Mouse (Mus musculus): ENCODE measurements around the gene Apcs. TPM values are rescaled to one million over a fixed set of nuclear protein-coding genes. Genes with fewer than 3 reads are reported as not detected.

Apcs gene
- 0.19 and 0.36 TPM in 2 replicates for polyA plus RNA-seq (2015; fragmentation: Nextera tagmentation; extraction: Ambion mirVana)

DNA sequence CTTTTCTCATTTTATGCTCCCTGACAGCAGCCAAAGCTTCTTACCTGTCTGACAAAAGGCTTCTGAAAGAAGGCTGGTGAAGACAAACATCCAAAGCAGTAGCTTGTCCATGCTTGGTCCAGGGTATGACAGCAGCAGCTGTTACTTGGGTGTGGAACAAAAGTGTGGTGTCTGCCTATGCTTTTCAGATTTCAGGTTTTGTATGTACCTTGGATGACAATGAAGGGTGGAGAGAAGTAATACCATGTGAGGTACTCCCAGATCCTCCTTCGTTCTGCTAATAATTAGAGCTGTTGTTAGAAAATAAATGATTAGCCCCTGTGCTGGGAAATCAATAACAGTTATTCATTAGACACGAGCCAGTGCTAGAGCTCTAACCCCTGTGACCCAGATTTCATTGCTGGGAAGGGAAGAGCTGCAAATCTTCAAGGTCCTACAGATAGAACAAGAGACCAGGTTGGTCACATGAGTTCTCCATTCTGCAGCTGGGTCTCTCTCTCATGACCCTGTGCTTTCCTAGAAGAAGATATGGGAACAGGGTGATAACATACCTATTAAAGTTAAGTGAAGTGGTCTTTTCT, at the start of gene Apcs:
Gene Apcs, minus strand, starts transcription at position 265 of the 581 bp plus-strand sequence.
- ATAC-seq: no peak
- H3K4me2 ChIP-seq (replicated peaks; ENCODE audit: low read depth, low read length): no peak within 1 kb of the TSS
- no peaks in the 10 kb centered on the region for H3K9me3 ChIP-seq (ENCODE audit: low read length)
- no peaks in the 10 kb centered on the region for H3K4me1 ChIP-seq (ENCODE audit: insufficient read depth, low read depth, low read length)
- H3K9ac ChIP-seq (replicated peaks; ENCODE audit: low read depth): no peak within 1 kb of the TSS
- H3K4me3 ChIP-seq (ENCODE audit: low read depth, low read length): no peak within 1 kb of the TSS
- H3K27me3 ChIP-seq (replicated peaks; ENCODE audit: insufficient read depth, low read length): no peaks in the 10 kb centered on the region
- TF ChIP-seq EP300 (IDR thresholded peaks at IDR 0.05): no peak
- TF ChIP-seq CTCF (IDR thresholded peaks at IDR 0.05): no peak
- WGBS: 52% methylated on average over 2 of the region's 2 CpGs
- DNase-seq (ENCODE audit: low spot score): no peak
- H3K36me3 ChIP-seq (ENCODE audit: insufficient read depth, low read length): no peaks in the 10 kb centered on the region
- H3K27ac ChIP-seq (ENCODE audit: low read length): no peak within 1 kb of the TSS

DNA sequence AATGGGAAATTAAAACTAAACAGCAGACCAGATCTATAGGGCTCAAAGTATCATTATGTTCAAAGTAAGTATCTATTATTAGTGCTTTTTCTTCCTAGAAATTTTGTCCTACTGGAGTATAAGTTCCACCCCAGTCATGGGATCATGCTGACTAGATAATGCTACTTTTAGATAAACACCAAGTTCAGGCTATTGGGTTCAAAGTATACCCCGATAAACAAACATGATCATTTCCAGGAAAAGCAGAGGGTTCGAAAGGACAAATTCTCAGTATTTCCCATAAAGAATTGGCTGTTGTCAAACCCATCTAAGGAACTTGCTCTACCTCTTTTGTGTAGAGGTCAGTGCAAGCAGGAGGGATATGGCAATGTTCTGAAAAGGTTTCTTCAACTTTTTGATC, 37.4 kb upstream of the Apcs start:
- no peak overlapping the region for H3K4me2 ChIP-seq (replicated peaks; ENCODE audit: low read depth, low read length)
- 84% methylated on average over 2 of the region's 2 CpGs for WGBS
- H3K4me3 ChIP-seq (ENCODE audit: low read depth, low read length): no peak overlapping the region
- DNase-seq (ENCODE audit: low spot score): no peak
- H3K4me1 ChIP-seq (ENCODE audit: insufficient read depth, low read depth, low read length): no peaks in the 10 kb centered on the region
- no peaks in the 10 kb centered on the region for H3K27me3 ChIP-seq (replicated peaks; ENCODE audit: insufficient read depth, low read length)
- TF ChIP-seq EP300 (IDR thresholded peaks at IDR 0.05): no peak
- H3K27ac ChIP-seq (ENCODE audit: low read length): no peak overlapping the region
- H3K9me3 ChIP-seq (ENCODE audit: low read length): no peaks in the 10 kb centered on the region
- no peak for ATAC-seq
- no peaks in the 10 kb centered on the region for H3K36me3 ChIP-seq (ENCODE audit: insufficient read depth, low read length)
- H3K9ac ChIP-seq (replicated peaks; ENCODE audit: low read depth): no peak overlapping the region

DNA sequence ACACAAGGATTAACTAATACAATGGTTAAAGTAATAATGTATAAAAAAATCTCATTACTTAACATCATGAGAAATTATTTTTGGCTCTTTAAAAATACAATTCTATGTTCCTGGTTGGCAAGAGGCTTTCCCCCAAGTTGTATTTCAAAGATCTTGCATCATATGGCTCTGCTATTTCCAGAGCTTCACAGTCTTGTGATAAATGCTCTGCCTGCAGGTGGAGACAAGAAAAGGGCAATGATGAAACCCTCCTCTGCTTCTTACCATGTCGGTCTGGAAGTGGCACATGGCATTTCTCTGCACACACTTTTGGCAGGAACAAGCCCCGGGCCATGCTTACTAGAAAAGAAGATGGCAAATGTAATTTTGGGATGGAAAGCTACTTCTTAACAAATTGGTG, 23.6 kb upstream of the Apcs start:
- no peak overlapping the region for H3K4me3 ChIP-seq (ENCODE audit: low read depth, low read length)
- no peak overlapping the region for H3K4me2 ChIP-seq (replicated peaks; ENCODE audit: low read depth, low read length)
- H3K4me1 ChIP-seq (ENCODE audit: insufficient read depth, low read depth, low read length): no peaks in the 10 kb centered on the region
- ATAC-seq (no peak), DNase-seq (ENCODE audit: low spot score) (no peak)
- no peak overlapping the region for H3K9ac ChIP-seq (replicated peaks; ENCODE audit: low read depth)
- no peaks in the 10 kb centered on the region for H3K27me3 ChIP-seq (replicated peaks; ENCODE audit: insufficient read depth, low read length)
- no peaks in the 10 kb centered on the region for H3K36me3 ChIP-seq (ENCODE audit: insufficient read depth, low read length)
- no peak overlapping the region for H3K27ac ChIP-seq (ENCODE audit: low read length)
- no peak for TF ChIP-seq CTCF (IDR thresholded peaks at IDR 0.05)
- TF ChIP-seq EP300 (IDR thresholded peaks at IDR 0.05): no peak
- 76% methylated on average over 2 of the region's 2 CpGs for WGBS
- no peaks in the 10 kb centered on the region for H3K9me3 ChIP-seq (ENCODE audit: low read length)

DNA sequence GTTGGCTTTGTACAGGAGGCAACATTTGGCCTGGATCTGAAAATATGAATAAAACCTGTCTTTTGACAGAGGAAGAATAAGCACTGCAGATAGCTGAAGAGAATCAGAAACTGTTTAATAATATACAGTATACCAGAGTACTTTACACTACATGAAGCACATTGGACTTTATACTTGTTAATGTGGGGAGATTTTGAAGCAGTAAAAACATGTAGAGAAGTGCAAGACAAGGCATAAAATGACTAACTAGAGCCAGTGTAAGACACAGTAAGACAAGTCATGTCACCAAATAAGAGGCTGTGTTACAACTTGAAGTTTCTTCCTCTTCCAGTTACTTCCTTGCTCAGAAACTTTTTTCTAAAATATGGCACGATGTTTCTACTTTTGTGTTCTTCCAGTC, 22.3 kb upstream of the Apcs start:
- Histone ChIP-seq H3K4me3 (ENCODE audit: low read depth, low read length) (no peak overlapping the region), H3K4me1 (ENCODE audit: insufficient read depth, low read depth, low read length) (no peaks in the 10 kb centered on the region), H3K9me3 (ENCODE audit: low read length) (no peaks in the 10 kb centered on the region), H3K9ac (replicated peaks; ENCODE audit: low read depth) (no peak overlapping the region), H3K36me3 (ENCODE audit: insufficient read depth, low read length) (no peaks in the 10 kb centered on the region), H3K27ac (ENCODE audit: low read length) (no peak overlapping the region), H3K27me3 (replicated peaks; ENCODE audit: insufficient read depth, low read length) (no peaks in the 10 kb centered on the region), H3K4me2 (replicated peaks; ENCODE audit: low read depth, low read length) (no peak overlapping the region)
- WGBS: 73% methylated on average over 1 of the region's 1 CpGs
- no peak for DNase-seq (ENCODE audit: low spot score)
- TF ChIP-seq EP300 (IDR thresholded peaks at IDR 0.05): no peak
- no peak for TF ChIP-seq CTCF (IDR thresholded peaks at IDR 0.05)
- no peak for ATAC-seq

DNA sequence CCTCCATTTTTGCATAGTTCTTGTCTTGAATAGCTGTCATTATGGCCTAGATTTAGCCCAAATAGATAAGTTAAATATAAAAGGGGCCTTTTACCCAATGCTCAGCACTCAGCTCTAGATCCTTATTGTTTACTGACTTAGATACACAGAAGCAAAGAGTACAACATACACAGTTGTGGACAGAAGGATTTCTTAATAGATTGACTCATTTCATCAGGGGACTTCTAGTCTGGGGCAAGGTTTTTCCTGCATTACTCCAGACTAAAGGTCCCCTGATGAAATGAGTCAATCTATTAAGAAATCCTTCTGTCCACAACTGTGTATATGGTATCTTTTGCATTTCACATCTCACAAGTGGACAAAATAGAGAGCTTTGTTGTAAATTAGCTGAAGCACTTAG, 8.5 kb upstream of the Apcs start:
- no peak for ATAC-seq
- Histone ChIP-seq H3K9ac (replicated peaks; ENCODE audit: low read depth) (no peak overlapping the region), H3K4me3 (ENCODE audit: low read depth, low read length) (no peak overlapping the region), H3K9me3 (ENCODE audit: low read length) (no peaks in the 10 kb centered on the region), H3K27ac (ENCODE audit: low read length) (no peak overlapping the region), H3K36me3 (ENCODE audit: insufficient read depth, low read length) (no peaks in the 10 kb centered on the region), H3K27me3 (replicated peaks; ENCODE audit: insufficient read depth, low read length) (no peaks in the 10 kb centered on the region), H3K4me1 (ENCODE audit: insufficient read depth, low read depth, low read length) (no peaks in the 10 kb centered on the region), H3K4me2 (replicated peaks; ENCODE audit: low read depth, low read length) (no peak overlapping the region)
- DNase-seq (ENCODE audit: low spot score): no peak
- TF ChIP-seq EP300 (IDR thresholded peaks at IDR 0.05) (no peak), CTCF (IDR thresholded peaks at IDR 0.05) (no peak)

DNA sequence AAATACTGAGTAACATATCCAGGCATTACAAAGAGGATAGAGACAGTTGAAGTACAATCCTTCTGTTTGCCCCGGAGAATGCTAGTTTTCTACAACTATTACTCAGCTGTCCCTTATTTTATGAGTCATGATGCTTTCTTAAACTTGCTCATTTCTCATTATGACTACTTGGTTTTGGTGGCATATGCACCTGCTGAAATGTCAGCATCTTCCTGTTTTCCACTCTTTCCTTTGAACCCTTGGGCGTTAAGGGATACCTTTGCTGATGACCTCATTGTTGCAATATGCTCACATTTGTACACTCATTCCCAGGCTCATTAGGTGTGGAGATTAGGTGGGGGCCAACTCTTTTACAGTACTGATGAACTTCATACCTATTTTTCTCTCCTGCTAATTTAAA, 594 bp upstream of the Apcs start:
- no peak overlapping the region for H3K27ac ChIP-seq (ENCODE audit: low read length)
- WGBS: 74% methylated on average over 2 of the region's 2 CpGs
- H3K4me2 ChIP-seq (replicated peaks; ENCODE audit: low read depth, low read length): no peak overlapping the region
- H3K9me3 ChIP-seq (ENCODE audit: low read length): no peaks in the 10 kb centered on the region
- TF ChIP-seq EP300 (IDR thresholded peaks at IDR 0.05) (no peak), CTCF (IDR thresholded peaks at IDR 0.05) (no peak)
- no peaks in the 10 kb centered on the region for H3K36me3 ChIP-seq (ENCODE audit: insufficient read depth, low read length)
- ATAC-seq (no peak), DNase-seq (ENCODE audit: low spot score) (no peak)
- no peaks in the 10 kb centered on the region for H3K4me1 ChIP-seq (ENCODE audit: insufficient read depth, low read depth, low read length)
- no peaks in the 10 kb centered on the region for H3K27me3 ChIP-seq (replicated peaks; ENCODE audit: insufficient read depth, low read length)
- H3K4me3 ChIP-seq (ENCODE audit: low read depth, low read length): no peak overlapping the region
- no peak overlapping the region for H3K9ac ChIP-seq (replicated peaks; ENCODE audit: low read depth)

DNA sequence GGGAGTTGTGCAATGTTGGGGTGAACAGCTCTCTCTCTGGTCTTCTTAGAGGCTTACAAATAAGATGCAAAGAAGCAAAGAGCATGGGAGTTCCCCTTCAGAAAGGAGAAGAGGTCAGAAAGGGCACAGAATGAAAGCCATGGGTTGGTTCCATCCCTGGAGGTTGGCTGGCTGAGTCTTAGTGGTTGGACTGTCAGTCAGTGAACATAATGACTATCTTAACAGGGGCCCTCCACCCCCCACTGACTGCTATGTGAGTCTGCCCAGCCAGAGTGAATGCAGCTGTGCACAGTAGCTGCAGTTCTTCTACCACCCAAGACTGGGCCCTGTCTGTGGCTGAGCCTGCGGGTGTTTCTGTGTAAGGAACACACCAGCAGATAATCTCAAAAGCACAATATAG, 18.2 kb downstream of the Apcs start:
- Histone ChIP-seq H3K27ac (ENCODE audit: low read length) (no peak overlapping the region), H3K9ac (replicated peaks; ENCODE audit: low read depth) (no peak overlapping the region), H3K4me2 (replicated peaks; ENCODE audit: low read depth, low read length) (no peak overlapping the region), H3K9me3 (ENCODE audit: low read length) (no peaks in the 10 kb centered on the region), H3K27me3 (replicated peaks; ENCODE audit: insufficient read depth, low read length) (no peaks in the 10 kb centered on the region), H3K4me3 (ENCODE audit: low read depth, low read length) (no peak overlapping the region), H3K4me1 (ENCODE audit: insufficient read depth, low read depth, low read length) (no peaks in the 10 kb centered on the region), H3K36me3 (ENCODE audit: insufficient read depth, low read length) (no peaks in the 10 kb centered on the region)
- DNase-seq (ENCODE audit: low spot score): no peak
- ATAC-seq: no peak
- TF ChIP-seq EP300 (IDR thresholded peaks at IDR 0.05) (no peak), CTCF (IDR thresholded peaks at IDR 0.05) (no peak)
- 78% methylated on average over 1 of the region's 1 CpGs for WGBS
